Mouse (Mus musculus) hindbrain, embryonic 11.5 days (tissue): ENCODE data around the gene Pnpla2. TPM values are rescaled to one million over a fixed set of nuclear protein-coding genes. Genes with fewer than 3 reads are reported as not detected.

Experiments
- ATAC-seq: fragments of 200-750 bp; cut with Nextera tagmentation; 2 replicates; pipeline ENCODE4 v1.8.0; 2017; ENCODE audit warnings: mild to moderate bottlenecking, moderate TSS enrichment, moderate library complexity; ENCODE audit not compliant: low FRiP score
- DNase-seq: peaks from one replicate; pipeline ENCODE4 v3.0.0-alpha.2; 2015; ENCODE audit warnings: low spot score
- H3K27ac ChIP-seq: fragments of 300-500 bp; sonication (generic); 2 replicates; pipeline ENCODE4 v1.5.1; 2014; ENCODE audit warnings: mild to moderate bottlenecking, low read depth, low read length
- H3K27me3 ChIP-seq: fragments of 300-500 bp; sonication (generic); 2 replicates; pipeline ENCODE4 v1.6.1; 2014; ENCODE audit warnings: mild to moderate bottlenecking, low read length, moderate library complexity, mixed read lengths; ENCODE audit not compliant: control insufficient read depth, insufficient read depth
- H3K36me3 ChIP-seq: fragments of 300-500 bp; sonication (generic); 2 replicates; pipeline ENCODE4 v1.6.1; 2014; ENCODE audit warnings: mild to moderate bottlenecking, low read length, moderate library complexity, mixed read lengths; ENCODE audit not compliant: control insufficient read depth, insufficient read depth
- H3K4me1 ChIP-seq: fragments of 300-500 bp; sonication (generic); replicated peaks from 2 replicates; pipeline ENCODE4 v1.6.1; 2014; ENCODE audit warnings: low read length, mixed read lengths; ENCODE audit not compliant: control insufficient read depth, insufficient read depth
- H3K4me2 ChIP-seq: fragments of 300-500 bp; sonication (generic); replicated peaks from 2 replicates; pipeline ENCODE4 v1.6.1; 2014; ENCODE audit warnings: mild to moderate bottlenecking, low read depth, low read length
- H3K4me3 ChIP-seq: fragments of 300-500 bp; sonication (generic); 2 replicates; pipeline ENCODE4 v1.5.1; 2014; ENCODE audit warnings: low read depth, low read length
- H3K9ac ChIP-seq: fragments of 300-500 bp; sonication (generic); 2 replicates; pipeline ENCODE4 v1.6.1; 2014; ENCODE audit warnings: low read depth, low read length
- H3K9me3 ChIP-seq: fragments of 300-500 bp; sonication (generic); 2 replicates; pipeline ENCODE4 v1.6.1; 2016; ENCODE audit warnings: low read length; ENCODE audit not compliant: control insufficient read depth
- WGBS: fragments of 180-500 bp; shearing (Covaris S2); extraction: QIAGEN DNeasy Blood & Tissue Kit; methylation state at CpG from one replicate; pipeline ENCODE4 v1.1.7; 2014; 5-methylcytosine and 5-hydroxymethylcytosine counted together
- polyA plus RNA-seq: library from polyadenylated mRNA; unstranded; fragments of >200 nt; fragmentation: Nextera tagmentation; extraction: Ambion mirVana; gene quantifications from 2 replicates; pipeline ENCODE4 v1.2.1, GENCODE M21; 2014

The Pnpla2 gene
- polyA plus RNA-seq, 1 experiment from 2014 or later: 14.2 TPM

- H3K27ac ChIP-seq: no peak overlapping the region
- no peak overlapping the region for H3K4me2 ChIP-seq
- H3K9me3 ChIP-seq: no peaks in the 10 kb centered on the region
- no peak for ATAC-seq
- WGBS: 80% methylated on average over 5 of the region's 5 CpGs
- H3K27me3 ChIP-seq: peaks cover 23% of the 10 kb centered on the region
- no peak overlapping the region for H3K9ac ChIP-seq
- no peak for DNase-seq
- H3K4me3 ChIP-seq: no peak overlapping the region
- H3K36me3 ChIP-seq: no peaks in the 10 kb centered on the region
- H3K4me1 ChIP-seq: peaks cover 9% of the 10 kb centered on the region; the same call in 1 of the 2 replicates
Observed at GRCm38 (mm10) chr7:141478270-141478748, 23.3 kb downstream of the Pnpla2 start.

GRCm38 (mm10) chr7:141480842-141481497, 26.0 kb downstream of the Pnpla2 start:
- H3K9ac ChIP-seq: no peak overlapping the region
- 12% methylated on average over 10 of the region's 10 CpGs for WGBS

GRCm38 (mm10) chr7:141481498-141482401, 26.8 kb downstream of the Pnpla2 start:
- Histone ChIP-seq H3K4me2 (peak overlapping the region; percentile 99), H3K4me3 (peak overlapping the region; percentile 62), H3K9ac (peak overlapping the region; percentile 62), H3K27me3 (peaks cover 16% of the 10 kb centered on the region), H3K27ac (peak overlapping the region; percentile 17; the same call in 1 of the 2 replicates), H3K9me3 (no peaks in the 10 kb centered on the region), H3K4me1 (peaks cover 5% of the 10 kb centered on the region; the same call in 1 of the 2 replicates), H3K36me3 (no peaks in the 10 kb centered on the region)
- WGBS: under 1% methylated on average over 68 of the region's 81 CpGs
- DNase-seq (peak; percentile 77), ATAC-seq (peak; percentile 69)

More at GRCm38 (mm10) chr7:141480842-141481497, 26.0 kb downstream of the Pnpla2 start:
- Histone ChIP-seq H3K27ac (no peak overlapping the region), H3K4me2 (peak overlapping the region; percentile 99), H3K9me3 (no peaks in the 10 kb centered on the region), H3K4me1 (peaks cover 5% of the 10 kb centered on the region; the same call in 1 of the 2 replicates), H3K4me3 (peak overlapping the region; percentile 62), H3K36me3 (no peaks in the 10 kb centered on the region), H3K27me3 (peaks cover 23% of the 10 kb centered on the region)
- DNase-seq: peak; percentile 82
- ATAC-seq: peak; percentile 36; the same call in 1 of the 2 replicates

GRCm38 (mm10) chr7:141482531-141483024, 27.6 kb downstream of the Pnpla2 start:
- H3K27ac ChIP-seq: peak overlapping the region; percentile 17; the same call in 1 of the 2 replicates
- WGBS: 7% methylated on average over 11 of the region's 11 CpGs
- H3K4me3 ChIP-seq: peak overlapping the region; percentile 62
- peak overlapping the region; percentile 99 for H3K4me2 ChIP-seq
- no peaks in the 10 kb centered on the region for H3K9me3 ChIP-seq
- H3K9ac ChIP-seq: peak overlapping the region; percentile 62
- ATAC-seq (0 out of 2 replicates have a peak, but pooled peaks have one; percentile 4), DNase-seq (no peak)
- H3K36me3 ChIP-seq: no peaks in the 10 kb centered on the region
- H3K4me1 ChIP-seq: peaks cover 5% of the 10 kb centered on the region; the same call in 1 of the 2 replicates
- H3K27me3 ChIP-seq: peaks cover 14% of the 10 kb centered on the region

GRCm38 (mm10) chr7:141483114-141483653, 28.2 kb downstream of the Pnpla2 start:
- Histone ChIP-seq H3K9ac (no peak overlapping the region), H3K27me3 (peaks cover 14% of the 10 kb centered on the region), H3K9me3 (no peaks in the 10 kb centered on the region), H3K27ac (no peak overlapping the region), H3K4me3 (peak overlapping the region; percentile 62; the same call in 1 of the 2 replicates), H3K36me3 (no peaks in the 10 kb centered on the region), H3K4me2 (no peak overlapping the region), H3K4me1 (peaks cover 5% of the 10 kb centered on the region; the same call in 1 of the 2 replicates)
- WGBS: 78% methylated on average over 6 of the region's 6 CpGs
- DNase-seq: no peak
- no peak for ATAC-seq

- DNase-seq: no peak
- no peak for ATAC-seq
- H3K4me3 ChIP-seq: no peak overlapping the region
- no peaks in the 10 kb centered on the region for H3K36me3 ChIP-seq
- no peaks in the 10 kb centered on the region for H3K9me3 ChIP-seq
- no peak overlapping the region for H3K4me2 ChIP-seq
- no peak overlapping the region for H3K27ac ChIP-seq
- H3K4me1 ChIP-seq: peaks cover 5% of the 10 kb centered on the region; the same call in 1 of the 2 replicates
- WGBS: 65% methylated on average over 5 of the region's 5 CpGs
- H3K27me3 ChIP-seq: peaks cover 14% of the 10 kb centered on the region
- H3K9ac ChIP-seq: no peak overlapping the region
Observed at GRCm38 (mm10) chr7:141484186-141485120, 29.5 kb downstream of the Pnpla2 start.

GRCm38 (mm10) chr7:141485186-141485585, 30.2 kb downstream of the Pnpla2 start:
- no peak overlapping the region for H3K4me2 ChIP-seq
- 86% methylated on average over 2 of the region's 2 CpGs for WGBS
- H3K4me1 ChIP-seq: peaks cover 5% of the 10 kb centered on the region; the same call in 1 of the 2 replicates
- no peak overlapping the region for H3K4me3 ChIP-seq
- H3K27ac ChIP-seq: no peak overlapping the region
- no peaks in the 10 kb centered on the region for H3K36me3 ChIP-seq
- H3K27me3 ChIP-seq: peaks cover 14% of the 10 kb centered on the region
- ATAC-seq: no peak
- no peak overlapping the region for H3K9ac ChIP-seq
- DNase-seq: no peak
- no peaks in the 10 kb centered on the region for H3K9me3 ChIP-seq
